Mouse (Mus musculus) CD4-positive, CD25-positive, alpha-beta regulatory T cell, adult 4 months (primary cell): ENCODE measurements around the gene Atf4. TPM values are rescaled to one million over a fixed set of nuclear protein-coding genes. Genes with fewer than 3 reads are reported as not detected.
A peak's percentile ranks its signal among the peaks of the same experiment; 100 is the strongest.

ENCODE experiments used
- ATAC-seq: one replicate; pipeline ENCODE4 v1.8.0; 2017
- polyA plus RNA-seq, 2 experiments: library from polyadenylated mRNA; unstranded; fragments of 100-300 nt; shearing (Covaris generic); gene quantifications; one replicate each; pipeline ENCODE4 v1.2.1; 2017

The Atf4 gene
- polyA plus RNA-seq, 2 experiments from 2014 or later, result 80.4 to 96.5 TPM

DNA sequence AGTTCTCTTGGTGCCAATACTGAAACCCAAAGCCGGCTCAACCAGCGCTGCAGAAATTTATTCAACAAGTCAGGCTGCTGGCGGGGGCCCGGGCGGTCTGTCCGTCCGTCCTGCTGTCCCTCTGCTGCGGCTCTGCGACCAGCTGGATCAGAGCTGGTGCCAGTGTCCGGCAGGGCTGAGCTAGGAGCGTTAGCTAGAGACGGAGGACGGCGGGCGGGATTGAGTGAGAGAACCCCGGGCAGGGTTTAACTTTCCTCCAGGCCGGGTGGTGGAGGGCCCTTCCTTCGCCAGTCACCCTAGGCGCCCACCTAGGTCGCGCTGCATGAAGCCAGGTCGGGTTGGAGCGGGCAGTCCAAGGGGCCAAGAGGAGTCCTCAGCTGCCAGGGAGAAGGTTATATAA, 33.1 kb downstream of the Atf4 start:
- ATAC-seq, result no peak

DNA sequence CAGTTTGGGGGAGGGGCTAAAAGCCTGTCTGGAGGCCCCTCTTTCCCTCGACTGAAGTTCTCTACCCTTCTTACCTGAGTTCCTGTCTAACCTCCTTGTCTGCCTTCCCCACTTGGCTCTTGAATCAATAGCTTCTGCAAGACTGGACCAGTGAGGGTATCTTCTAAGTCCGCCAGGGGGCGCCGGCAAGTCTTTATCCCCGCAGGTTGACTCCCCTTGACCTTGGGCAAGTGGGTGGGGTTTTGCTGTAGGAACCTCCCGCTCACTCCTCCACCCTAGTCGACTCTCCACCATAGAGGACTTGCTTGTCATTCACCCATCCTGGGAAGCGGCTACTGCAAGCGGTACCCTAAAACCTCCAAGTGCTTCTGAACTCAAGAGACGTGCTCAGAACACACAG, 34.5 kb downstream of the Atf4 start:
- ATAC-seq, result peak; percentile 63

- ATAC-seq, result no peak
These were observed 42.2 kb downstream of the Atf4 start for GRCm38 (mm10) chr15:80297146-80297545.

DNA sequence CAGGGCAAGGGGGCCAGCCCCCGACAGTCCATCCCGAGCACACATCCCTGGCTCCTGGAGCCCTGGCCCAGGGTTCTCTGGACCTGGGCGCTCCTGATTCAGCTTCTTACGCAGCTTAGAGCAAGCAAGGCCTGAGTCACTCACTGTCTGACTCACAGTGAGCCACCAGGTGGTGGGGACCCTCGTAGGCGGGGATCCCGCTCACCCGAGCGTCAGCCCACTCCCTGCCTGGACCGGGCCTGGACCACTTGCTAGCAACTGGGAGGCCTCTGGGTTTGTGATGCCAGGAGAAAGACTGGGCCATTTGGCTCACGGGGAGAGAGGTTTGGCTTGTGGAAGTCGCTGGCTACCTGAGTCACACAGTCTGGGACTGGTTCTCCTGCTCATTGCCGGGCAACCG, 48.8 kb downstream of the Atf4 start:
- no peak for ATAC-seq

DNA sequence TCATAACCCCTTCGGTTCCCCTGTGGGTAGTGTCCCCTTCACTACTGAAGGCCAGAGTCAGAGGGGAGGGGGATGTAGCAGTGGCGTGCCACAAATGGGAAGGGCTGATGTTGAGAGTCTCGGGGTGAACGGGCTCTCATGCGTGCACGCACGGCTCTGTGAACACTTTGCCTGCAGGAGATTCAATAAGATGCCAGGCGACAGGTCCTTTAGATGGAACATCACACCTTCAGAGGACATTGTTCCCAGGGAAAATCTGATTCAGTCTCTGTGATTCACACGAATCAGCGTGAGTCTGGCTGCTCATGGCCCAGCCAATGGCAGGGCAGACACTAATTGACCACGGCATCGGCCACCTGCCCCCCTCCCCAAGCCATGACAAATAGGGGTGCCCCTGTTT, 49.2 kb downstream of the Atf4 start:
- ATAC-seq, result no peak

GRCm38 (mm10) chr15:80306146-80306545, 51.2 kb downstream of the Atf4 start:
- no peak for ATAC-seq

Other genes starting within 250 kb of the Atf4 start
- gene Pdgfb, start 240.2 kb upstream of the Atf4 start, polyA plus RNA-seq, result 1 to 10 TPM; 1.4 to 2.8 TPM
- gene Syngr1, start 163.8 kb upstream of the Atf4 start, polyA plus RNA-seq, result under 1 TPM; 0.86 to 0.94 TPM
- 1,000 to 10,000 TPM; 3,782 to 4,433 TPM for gene Rpl3, start 163.3 kb upstream of the Atf4 start, polyA plus RNA-seq
- gene Tab1, start 122.1 kb upstream of the Atf4 start, polyA plus RNA-seq, result 10 to 100 TPM; 12.0 to 39.6 TPM
- under 1 TPM in 1 of 2 experiments, not detected in 1; 0.13 TPM for gene Mgat3, start 81.5 kb upstream of the Atf4 start, polyA plus RNA-seq
- 10 to 100 TPM; 33.6 to 42.7 TPM for gene Mief1, start 21.2 kb upstream of the Atf4 start, polyA plus RNA-seq
- 10 to 100 TPM in 1 of 2 experiments, not detected in 1; 14.2 TPM for gene AC140267.1, start 19.3 kb upstream of the Atf4 start, polyA plus RNA-seq
- gene Rps19bp1, start 9.1 kb downstream of the Atf4 start, polyA plus RNA-seq, result 10 to 100 TPM; 18.3 to 21.5 TPM
- gene Cacna1i, start 32.1 kb downstream of the Atf4 start, polyA plus RNA-seq, result not detected